Mouse (Mus musculus): Measurements from ENCODE around the gene Bcar1.

DNA sequence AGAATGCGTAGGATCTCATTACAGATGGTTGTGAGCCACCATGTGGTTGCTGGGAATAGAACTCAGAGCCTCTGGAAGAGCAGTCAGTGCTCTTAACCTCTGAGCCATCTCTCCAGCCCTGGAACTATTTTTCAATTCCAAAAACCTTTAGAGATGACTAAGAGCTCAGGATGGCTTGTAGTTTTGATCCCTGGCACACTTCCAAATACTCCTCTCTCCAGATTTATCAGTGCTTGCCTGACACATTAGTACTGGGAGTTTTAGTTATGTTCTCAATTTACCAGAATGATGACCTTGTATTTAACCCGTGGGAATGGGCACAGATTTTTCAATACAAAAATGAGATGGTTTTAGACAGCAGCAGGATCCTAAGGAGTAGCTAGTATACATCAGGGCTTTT, 76.9 kb downstream of the Bcar1 start:
- no peak for TF ChIP-seq CTCF (IDR thresholded peaks at IDR 0.05; ENCODE audit: control insufficient read depth, insufficient read depth, insufficient replicate concordance, low read depth, low read length)
- TF ChIP-seq POLR2A (IDR thresholded peaks at IDR 0.05; ENCODE audit: control insufficient read depth, low read depth, low read length) = no peak

All from testis, adult 2 months (tissue).